Mouse (Mus musculus) liver, adult 2 months (tissue): ENCODE measurements around the gene Racgap1.

Experiments
- CTCF ChIP-seq: fragments of 200-500 bp; IDR thresholded peaks from 2 replicates; pipeline ENCODE4 v1.5.1; 2011; ENCODE audit warnings: low read depth, low read length, control low read depth
- POLR2A ChIP-seq: fragments of 200-500 bp; IDR thresholded peaks from 2 replicates; pipeline ENCODE4 v1.6.1; 2011; ENCODE audit warnings: low read length, control low read depth; ENCODE audit not compliant: insufficient read depth; ENCODE audit errors: extremely low read depth

- no peak for TF ChIP-seq CTCF
- no peak for TF ChIP-seq POLR2A
These were observed 16.8 kb downstream of the Racgap1 start for GRCm38 (mm10) chr15:99634702-99635101.
